Mouse (Mus musculus) CH12.LX (cell line): Measurements from ENCODE around the gene Coro2a. TPM values are rescaled to one million over a fixed set of nuclear protein-coding genes. Genes with fewer than 3 reads are reported as not detected.
"Not testable (repeated sequence)": the region's sequence is repeated elsewhere in the genome, so short reads cannot be mapped to it uniquely, and the experiment has no call there.

ENCODE experiments used
- DNase-seq: peaks from one replicate; pipeline ENCODE4 v3.0.0-alpha.2; 2013; ENCODE audit errors: extremely low read depth
- H3K27ac ChIP-seq: 2 replicates; pipeline ENCODE4 v1.5.1; 2012; ENCODE audit warnings: low read depth, mild to moderate bottlenecking, control low read depth, moderate library complexity; ENCODE audit not compliant: insufficient read depth
- H3K27me3 ChIP-seq: replicated peaks from 2 replicates; pipeline ENCODE3; 2012; ENCODE audit warnings: inconsistent platforms
- H3K36me3 ChIP-seq, 2 experiments: replicated peaks in 1 of 2; 2 replicates each; pipeline versions ENCODE3 to v1.6.1; 2012; ENCODE audit warnings: inconsistent platforms in 1 of 2, low read length in 1 of 2, mild to moderate bottlenecking in 1 of 2, mixed read lengths in 1 of 2, moderate library complexity in 1 of 2; ENCODE audit not compliant: control insufficient read depth in 1 of 2, insufficient read depth in 1 of 2
- H3K4me1 ChIP-seq, 2 experiments: 2 replicates each; pipeline ENCODE4 v1.6.1; 2012; ENCODE audit warnings: inconsistent platforms in 1 of 2, moderate library complexity in 1 of 2; ENCODE audit not compliant: insufficient read depth in 2 of 2, control insufficient read depth in 1 of 2
- H3K4me2 ChIP-seq: 2 replicates; pipeline ENCODE4 v1.6.1; 2012; ENCODE audit warnings: low read depth, mild to moderate bottlenecking, control low read depth; ENCODE audit not compliant: poor library complexity, insufficient read depth, severe bottlenecking
- H3K4me3 ChIP-seq, 3 experiments: fragments of 150-350 bp in 1 of 3; sonication (generic) in 1 of 3; replicated peaks in 1 of 3; 2 replicates each; pipeline versions ENCODE3 to v1.5.1; 2011 to 2012; ENCODE audit warnings: low read depth in 2 of 3, low read length in 2 of 3, mild to moderate bottlenecking in 2 of 3, moderate library complexity in 2 of 3, control low read depth in 1 of 3, improper control_type of control experiment in 1 of 3, inconsistent platforms in 1 of 3, mixed read lengths in 1 of 3; ENCODE audit not compliant: poor library complexity in 1 of 3
- H3K79me2 ChIP-seq: replicated peaks from 2 replicates; pipeline ENCODE4 v1.6.1; 2012; ENCODE audit warnings: mild to moderate bottlenecking, moderate library complexity; ENCODE audit not compliant: control insufficient read depth, poor library complexity, insufficient read depth, severe bottlenecking; ENCODE audit errors: extremely low read depth
- H3K9ac ChIP-seq: 2 replicates; pipeline ENCODE4 v1.6.1; 2012; ENCODE audit warnings: low read depth, mild to moderate bottlenecking, control low read depth, moderate library complexity; ENCODE audit not compliant: insufficient read depth
- H3K9me3 ChIP-seq: replicated peaks from 2 replicates; pipeline ENCODE3; 2012; ENCODE audit warnings: low read length, inconsistent platforms, mixed read lengths
- BHLHE40 ChIP-seq: IDR thresholded peaks from 2 replicates; pipeline ENCODE4 v1.6.1; 2011; ENCODE audit warnings: mild to moderate bottlenecking, low read depth, low read length, improper control_type of control experiment
- CHD1 ChIP-seq: IDR thresholded peaks from 2 replicates; pipeline ENCODE4 v1.6.1; 2012; ENCODE audit warnings: low read depth, low read length, improper control_type of control experiment, inconsistent platforms
- CHD2 ChIP-seq: IDR thresholded peaks from 2 replicates; pipeline ENCODE4 v1.6.1; 2011; ENCODE audit warnings: low read length, improper control_type of control experiment
- MAX ChIP-seq: IDR thresholded peaks from 2 replicates; pipeline ENCODE4 v1.6.1; 2011; ENCODE audit warnings: low read length, improper control_type of control experiment
- POLR2A ChIP-seq: IDR thresholded peaks from 2 replicates; pipeline ENCODE4 v1.6.1; 2011; ENCODE audit warnings: low read depth, mild to moderate bottlenecking, improper control_type of control experiment, low read length
- POLR2AphosphoS2 ChIP-seq: IDR thresholded peaks from 2 replicates; pipeline ENCODE4 v1.6.1; 2011; ENCODE audit warnings: low read depth, low read length, improper control_type of control experiment
- RCOR1 ChIP-seq: conservative IDR thresholded peaks from 2 replicates; pipeline ENCODE4 v1.6.1; 2012; ENCODE audit warnings: low read depth, mild to moderate bottlenecking, inconsistent platforms, low read length, improper control_type of control experiment
- SMC3 ChIP-seq: IDR thresholded peaks from 2 replicates; pipeline ENCODE4 v1.6.1; 2011; ENCODE audit warnings: low read depth, low read length, improper control_type of control experiment
- UBTF ChIP-seq: IDR thresholded peaks from 2 replicates; pipeline ENCODE4 v1.6.1; 2012; ENCODE audit warnings: low read depth, mild to moderate bottlenecking, inconsistent platforms, low read length, improper control_type of control experiment, moderate library complexity
- ZNF384 ChIP-seq: IDR thresholded peaks from 2 replicates; pipeline ENCODE4 v1.6.1; 2012; ENCODE audit warnings: low read depth, low read length, improper control_type of control experiment, inconsistent platforms
- dilution Hi-C: fragments of 300-500 bp; cut with MboI; formaldehyde crosslinking; loops from 2 replicates; pipeline ENCODE4 v1.14.3; 2020; ENCODE audit warnings: low sequenced_read_pairs; ENCODE audit not compliant: extremely low pct_unique_long_range_greater_than_20kb, extremely low pct_ligation_motif_present
- in situ Hi-C: fragments of 300-500 bp; cut with MboI; formaldehyde crosslinking; loops from 3 replicates; pipeline ENCODE4 v1.14.3; 2019; ENCODE audit warnings: low sequenced_read_pairs, low pct_ligation_motif_present, low pct_unique_long_range_greater_than_20kb, mixed read lengths
- polyA plus RNA-seq: library from polyadenylated mRNA; unstranded; fragments of >175 nt; gene quantifications from 2 replicates; pipeline ENCODE4 v1.2.1, GENCODE M21; 2012; ENCODE audit warnings: low read depth; ENCODE audit not compliant: insufficient read length
- total RNA-seq, 2 experiments: library from RNA; depleted of rRNA; stranded (reverse); fragments of 300-350 nt in 1 of 2; fragments of >200 nt in 1 of 2; gene quantifications; 2 replicates each; pipeline ENCODE4 v1.2.3; 2012 to 2014

Gene Coro2a
- total and polyA plus RNA-seq, 3 experiments, result 24.6 to 223 (median 129) TPM

DNA sequence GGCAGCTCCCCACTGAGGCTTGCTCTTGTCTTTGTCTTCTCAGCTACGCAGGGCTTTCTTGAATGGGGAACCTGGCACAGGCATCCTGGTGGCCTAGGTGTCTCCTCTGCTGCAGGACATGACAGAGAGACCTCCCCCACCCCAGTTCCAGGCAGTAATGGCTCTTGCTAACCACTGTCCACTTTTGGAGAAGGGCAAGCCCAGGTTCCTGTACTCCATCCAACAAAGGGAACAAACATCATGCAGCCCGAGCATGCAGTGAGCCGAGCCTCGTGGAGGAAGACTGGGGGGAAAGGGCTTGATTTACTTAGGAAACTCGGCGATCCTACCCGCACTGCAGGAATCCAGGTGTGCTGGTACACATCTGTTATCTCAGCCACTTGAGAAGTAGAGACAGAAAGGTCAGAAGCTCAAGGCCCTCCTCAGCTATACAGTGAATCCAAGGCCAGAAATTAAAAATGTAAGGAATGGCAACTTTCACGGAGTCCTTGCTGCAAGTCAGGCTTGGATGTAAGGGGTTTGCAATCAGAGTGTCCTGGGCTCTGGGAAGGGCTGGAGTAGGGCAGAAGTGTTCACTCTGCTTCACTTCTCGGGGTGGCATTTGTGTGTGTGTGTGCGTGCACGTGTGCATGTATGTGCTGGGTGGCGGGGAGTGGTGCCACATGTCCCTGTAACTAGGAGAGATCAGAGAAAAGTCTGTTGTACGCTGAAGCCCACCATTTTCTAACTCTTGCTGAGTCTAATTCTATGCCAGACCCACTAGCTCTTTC, 16.8 kb downstream of the Coro2a start:
- Histone ChIP-seq H3K4me3 (peak overlapping the region in 1 of 3 experiments; percentile 25), H3K27ac (peak overlapping the region; percentile 99), H3K27me3 (no peaks in the 10 kb centered on the region), H3K79me2 (peaks cover 52% of the 10 kb centered on the region), H3K9ac (peak overlapping the region; percentile 68), H3K36me3 (peaks cover 38 to 41% of the 10 kb centered on the region in 2 experiments), H3K4me1 (peaks cover 41 to 68% of the 10 kb centered on the region in 2 experiments), H3K9me3 (no peaks in the 10 kb centered on the region), H3K4me2 (peak overlapping the region; percentile 60)
- dilution Hi-C loops (no loop called here), in situ Hi-C loops (loop anchor here (5.0 kb wide), 1 partner anchor 38 kb away; no protein-coding TSS in a partner anchor)
- TF ChIP-seq SMC3, result 0 out of 2 replicates have a peak, but pooled peaks have one; percentile 4
- TF ChIP-seq BHLHE40, result peak; percentile 51
- 0 out of 2 replicates have a peak, but pooled peaks have one; percentile 48 for TF ChIP-seq UBTF
- TF ChIP-seq RCOR1, result 0 out of 2 replicates have a peak, but pooled peaks have one; percentile 30
- TF ChIP-seq CHD2, result peak; percentile 29; the same call in 1 of the 2 replicates
- no peak for TF ChIP-seq CHD1
- 0 out of 2 replicates have a peak, but pooled peaks have one; percentile 14 for TF ChIP-seq MAX
- no peak for TF ChIP-seq ZNF384
- no peak for TF ChIP-seq POLR2A
- TF ChIP-seq POLR2AphosphoS2, result no peak
- DNase-seq, result no peak

DNA sequence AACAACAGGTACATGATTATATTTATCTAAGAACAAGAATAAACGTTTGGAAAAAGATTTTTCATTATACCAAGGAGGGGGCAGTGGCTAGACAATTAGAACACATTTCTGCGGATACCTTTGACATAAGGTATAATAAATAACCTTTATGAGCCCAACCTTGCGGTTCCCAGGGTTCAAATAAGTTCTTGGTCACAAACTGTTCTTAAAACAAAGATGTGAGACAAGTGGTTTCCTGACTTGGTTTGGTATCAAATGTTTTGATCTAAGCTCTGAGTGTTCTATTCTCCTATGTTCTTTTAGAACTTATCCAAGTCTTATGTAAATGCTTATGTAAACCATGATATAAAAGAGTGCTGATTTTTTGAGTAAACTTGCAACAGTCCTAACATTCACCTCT, 17.5 kb downstream of the Coro2a start:
- Histone ChIP-seq H3K79me2 (peaks cover 45% of the 10 kb centered on the region), H3K9ac (peak overlapping the region; percentile 68; the same call in 1 of the 2 replicates), H3K27ac (peak overlapping the region; percentile 99), H3K36me3 (peaks cover 34 to 36% of the 10 kb centered on the region in 2 experiments), H3K4me2 (peak overlapping the region; percentile 42; the same call in 1 of the 2 replicates), H3K4me1 (peaks cover 35 to 61% of the 10 kb centered on the region in 2 experiments)
- H3K9me3 ChIP-seq, H3K27me3 ChIP-seq, dilution Hi-C loops, H3K4me3 ChIP-seq, in situ Hi-C loops, DNase-seq: not testable (repeated sequence)

- H3K36me3 ChIP-seq, result peaks cover 30 to 31% of the 10 kb centered on the region in 2 experiments
- H3K79me2 ChIP-seq, result peaks cover 43% of the 10 kb centered on the region
- H3K4me1 ChIP-seq, result peaks cover 31 to 57% of the 10 kb centered on the region in 2 experiments
- dilution Hi-C loops, H3K27me3 ChIP-seq, in situ Hi-C loops, H3K9ac ChIP-seq, H3K4me3 ChIP-seq, DNase-seq, H3K9me3 ChIP-seq: not testable (repeated sequence)
- H3K27ac ChIP-seq, result peak overlapping the region; percentile 99; the same call in 1 of the 2 replicates
- peak overlapping the region; percentile 42; the same call in 1 of the 2 replicates for H3K4me2 ChIP-seq
These were observed 17.9 kb downstream of the Coro2a start for GRCm38 (mm10) chr4:46584084-46584483.
